ENCODE assay signal across 9 mouse cellular contexts in genomic region chr10:79925785-79926490, GRCm38 (mm10). TPM values are rescaled to one million over a fixed set of nuclear protein-coding genes. Genes with fewer than 3 reads are reported as not detected.
DNase-seq lines count a peak whose midpoint lies in the region; ATAC-seq and TF ChIP-seq lines count a peak whose summit lies in the region.
"Had no signal": no experiment of that assay in that cellular context is flagged by ENCODE, and none has a peak within 500 bp of the region (broad histone marks: within the 10 kb centered on the region; RNA-seq: fewer than 3 reads in every experiment).

No protein-coding gene starts in this region.

- H3K27ac ChIP-seq in kidney, embryonic 14.5 days (ENCODE audit: low read depth, low read length), result peak overlapping the region; percentile 97; the same call in 1 of the 2 replicates
- no peak overlapping the region for H3K27ac ChIP-seq in ES-E14 (ENCODE audit: insufficient read depth, low read depth, low read length, poor library complexity, severe bottlenecking)
- H3K27ac ChIP-seq in forebrain, embryonic 15.5 days (replicated peaks), result peak overlapping the region; percentile 90
- H3K27ac ChIP-seq in liver, postnatal 0 days (ENCODE audit: low read depth), result peak overlapping the region; percentile 95

- TF ChIP-seq EP300 in liver, postnatal 0 days (IDR thresholded peaks at IDR 0.05; ENCODE audit: low read depth), result no peak

- H3K36me3 ChIP-seq in kidney, embryonic 14.5 days (ENCODE audit: control insufficient read depth, insufficient read depth, low read length), result peaks cover 4% of the 10 kb centered on the region
- H3K36me3 ChIP-seq in ES-E14 (ENCODE audit: control insufficient read depth, insufficient read depth, low read length, poor library complexity, severe bottlenecking), result no peaks in the 10 kb centered on the region
- no peaks in the 10 kb centered on the region for H3K36me3 ChIP-seq in forebrain, embryonic 15.5 days
- peaks cover under 1% of the 10 kb centered on the region; the same call in 1 of the 2 replicates for H3K36me3 ChIP-seq in liver, postnatal 0 days (replicated peaks; ENCODE audit: insufficient read depth, low read length)

- ATAC-seq in kidney, embryonic 14.5 days (ENCODE audit: low FRiP score, low TSS enrichment), result peak; percentile 2; the same call in 1 of the 2 replicates
- no peak; the same call in 1 of the 2 replicates for ATAC-seq in forebrain, embryonic 15.5 days (replicated peaks)
- no peak for ATAC-seq in liver, postnatal 0 days

- peaks cover 23% of the 10 kb centered on the region for H3K27me3 ChIP-seq in kidney, embryonic 14.5 days (ENCODE audit: control insufficient read depth, insufficient read depth, low read length)
- peaks cover 29% of the 10 kb centered on the region for H3K27me3 ChIP-seq in forebrain, embryonic 15.5 days
- H3K27me3 ChIP-seq in liver, postnatal 0 days (ENCODE audit: insufficient read depth, low read length), result peaks cover 20% of the 10 kb centered on the region

- H3K4me1 ChIP-seq in kidney, embryonic 14.5 days (ENCODE audit: control insufficient read depth, insufficient read depth, low read length), result peaks cover 32% of the 10 kb centered on the region
- H3K4me1 ChIP-seq in ES-E14 (ENCODE audit: control insufficient read depth in 2 of 2, insufficient read depth in 2 of 2, low read length in 2 of 2, poor library complexity in 1 of 2), result peaks cover 0 to 9% of the 10 kb centered on the region in 2 experiments; a peak in 2 of 4 replicates
- H3K4me1 ChIP-seq in forebrain, embryonic 15.5 days, result peaks cover 42% of the 10 kb centered on the region
- H3K4me1 ChIP-seq in liver, postnatal 0 days (ENCODE audit: insufficient read depth), result peaks cover 35% of the 10 kb centered on the region

- H3K9ac ChIP-seq in kidney, embryonic 14.5 days (ENCODE audit: low read depth, low read length), result peak overlapping the region; percentile 83
- peak overlapping the region; percentile 77 for H3K9ac ChIP-seq in ES-E14 (ENCODE audit: insufficient read depth, low read depth, low read length, poor library complexity, severe bottlenecking)
- H3K9ac ChIP-seq in forebrain, embryonic 15.5 days (replicated peaks), result peak overlapping the region; percentile 85
- H3K9ac ChIP-seq in liver, postnatal 0 days (replicated peaks), result peak overlapping the region; percentile 85

- H3K4me3 ChIP-seq in kidney, embryonic 14.5 days (ENCODE audit: low read length), result peak overlapping the region; percentile 74
- H3K4me3 ChIP-seq in ES-E14 (ENCODE audit: insufficient read depth in 1 of 2, low read depth in 1 of 2, low read length in 2 of 2, poor library complexity in 1 of 2, severe bottlenecking in 1 of 2), result peak overlapping the region; percentile 81 to 96
- peak overlapping the region; percentile 97 for H3K4me3 ChIP-seq in forebrain, embryonic 15.5 days
- peak overlapping the region; percentile 86 for H3K4me3 ChIP-seq in liver, postnatal 0 days (ENCODE audit: low read depth, low read length)

- peak overlapping the region; percentile 88 for H3K4me2 ChIP-seq in kidney, embryonic 14.5 days (replicated peaks; ENCODE audit: low read depth, low read length)
- H3K4me2 ChIP-seq in forebrain, embryonic 15.5 days (replicated peaks), result peak overlapping the region; percentile 93
- peak overlapping the region; percentile 97 for H3K4me2 ChIP-seq in liver, postnatal 0 days (ENCODE audit: low read depth, low read length)

- in situ Hi-C loops in ES-E14 (cut with MboI; ENCODE audit: low sequenced_read_pairs in 2 of 2, unreplicated experiment in 2 of 2), result no loop called here

- 9% methylated on average over 15 of the region's 15 CpGs for WGBS in kidney, embryonic 14.5 days
- 9% methylated on average over 15 of the region's 15 CpGs for WGBS in forebrain, embryonic 15.5 days
- 10% methylated on average over 14 of the region's 15 CpGs for WGBS in liver, postnatal 0 days (ENCODE audit: insufficient replicate concordance)

- TF ChIP-seq CTCF in liver, postnatal 0 days (IDR thresholded peaks at IDR 0.05; ENCODE audit: low read depth), result no peak

- no peak for DNase-seq in kidney, adult 8-10 months
- no peak for DNase-seq in ES-E14 (ENCODE audit: low read depth, low spot score)
- peak; percentile 39 for DNase-seq in liver, postnatal 0 days
- DNase-seq in thymus, postnatal 4 days, result peak; percentile 63
- no peak for DNase-seq in kidney, postnatal 36 days
- DNase-seq in left cerebral cortex, postnatal 4 days, result no peak

- no peaks in the 10 kb centered on the region for H3K9me3 ChIP-seq in kidney, embryonic 14.5 days (ENCODE audit: control insufficient read depth, low read length)
- H3K9me3 ChIP-seq in ES-E14 (ENCODE audit: control insufficient read depth, insufficient read depth, low read depth, low read length), result no peaks in the 10 kb centered on the region
- no peaks in the 10 kb centered on the region for H3K9me3 ChIP-seq in forebrain, embryonic 15.5 days
- no peaks in the 10 kb centered on the region for H3K9me3 ChIP-seq in liver, postnatal 0 days (ENCODE audit: low read length)

- intact Hi-C loops in left cerebral cortex, postnatal 4 days (cut with DNase I), result loop anchor here (10.0 kb wide), 1 partner anchor 91 kb away; no protein-coding TSS in a partner anchor

TF ChIP-seq in ES-E14, 5 proteins besides CTCF, POLR2A, EP300 and RAD21:
- no peak for TF ChIP-seq ZNF384 (IDR thresholded peaks at IDR 0.05; ENCODE audit: low read depth, low read length)
- TF ChIP-seq ZC3H11A (IDR thresholded peaks at IDR 0.05; ENCODE audit: borderline replicate concordance, low read depth, low read length), result no peak
- TF ChIP-seq CHD2 (IDR thresholded peaks at IDR 0.05; ENCODE audit: low read depth, low read length), result no peak

RNA-seq across cellular contexts. Expression of gene Arid3a, which starts 0.9 kb away (rescaled TPM):
- 12.0 and 12.3 TPM in 2 replicates for polyA plus RNA-seq in kidney, embryonic 14.5 days (2014; fragmentation: Nextera tagmentation; extraction: Ambion mirVana)
- 10.8 and 16.3 TPM in 2 replicates for total RNA-seq in ES-E14 (2012; rRNA removed)
- 2.7 and 3.1 TPM in 2 replicates for polyA plus RNA-seq in forebrain, embryonic 15.5 days (2015; fragmentation: Nextera tagmentation; extraction: Ambion mirVana)
- 4.5 and 5.5 TPM in 2 replicates for polyA plus RNA-seq in liver, postnatal 0 days (2015; fragmentation: Nextera tagmentation; extraction: Ambion mirVana)
- total RNA-seq in left cerebral cortex, postnatal 4 days (2021), result 1 to 10 TPM; 6.3 to 9.5 TPM

RNA-seq across cellular contexts. Expression of gene R3hdm4, which starts 4.9 kb away (rescaled TPM):
- 102 and 137 TPM in 2 replicates for polyA plus RNA-seq in kidney, embryonic 14.5 days (2014; fragmentation: Nextera tagmentation; extraction: Ambion mirVana)
- total RNA-seq in ES-E14 (2012; rRNA removed), result 24.0 and 28.2 TPM in 2 replicates
- polyA plus RNA-seq in forebrain, embryonic 15.5 days (2015; fragmentation: Nextera tagmentation; extraction: Ambion mirVana), result 272 and 277 TPM in 2 replicates
- polyA plus RNA-seq in liver, postnatal 0 days (2015; fragmentation: Nextera tagmentation; extraction: Ambion mirVana), result 47.3 and 51.7 TPM in 2 replicates
- total RNA-seq in left cerebral cortex, postnatal 4 days (2021), result 100 to 1,000 TPM; 307 to 309 TPM

RNA-seq across cellular contexts. Expression of gene Kiss1r, which starts 9.2 kb away (rescaled TPM):
- polyA plus RNA-seq in kidney, embryonic 14.5 days (2014; fragmentation: Nextera tagmentation; extraction: Ambion mirVana), result 0.47 and 0.61 TPM in 2 replicates
- 0.85 and 2.4 TPM in 2 replicates for total RNA-seq in ES-E14 (2012; rRNA removed)
- 2.2 and 2.7 TPM in 2 replicates for polyA plus RNA-seq in forebrain, embryonic 15.5 days (2015; fragmentation: Nextera tagmentation; extraction: Ambion mirVana)
- polyA plus RNA-seq in liver, postnatal 0 days (2015; fragmentation: Nextera tagmentation; extraction: Ambion mirVana), result 0.18 and 0.34 TPM in 2 replicates
- 1 to 10 TPM; 5.0 to 6.8 TPM for total RNA-seq in left cerebral cortex, postnatal 4 days (2021)

RNA-seq across cellular contexts. Expression of gene Gm26602, which starts 15.3 kb away (rescaled TPM):
- polyA plus RNA-seq in kidney, embryonic 14.5 days (2014; fragmentation: Nextera tagmentation; extraction: Ambion mirVana), result 4.6 and 10.8 TPM in 2 replicates
- total RNA-seq in ES-E14 (2012; rRNA removed), result 2.3 and 8.3 TPM in 2 replicates
- 10.4 and 21.1 TPM in 2 replicates for polyA plus RNA-seq in forebrain, embryonic 15.5 days (2015; fragmentation: Nextera tagmentation; extraction: Ambion mirVana)
- polyA plus RNA-seq in liver, postnatal 0 days (2015; fragmentation: Nextera tagmentation; extraction: Ambion mirVana), result 4.6 TPM in 1 of 2 replicates, not detected in the other
- not detected for total RNA-seq in left cerebral cortex, postnatal 4 days (2021)
- polyA plus RNA-seq: brain, embryonic 14.5 days had no signal

RNA-seq across cellular contexts. Expression of gene Med16, which starts 17.2 kb away (rescaled TPM):
- polyA plus RNA-seq in kidney, embryonic 14.5 days (2014; fragmentation: Nextera tagmentation; extraction: Ambion mirVana), result 48.0 and 61.2 TPM in 2 replicates
- total RNA-seq in ES-E14 (2012; rRNA removed), result 21.0 and 24.9 TPM in 2 replicates
- 53.2 and 56.6 TPM in 2 replicates for polyA plus RNA-seq in forebrain, embryonic 15.5 days (2015; fragmentation: Nextera tagmentation; extraction: Ambion mirVana)
- polyA plus RNA-seq in liver, postnatal 0 days (2015; fragmentation: Nextera tagmentation; extraction: Ambion mirVana), result 13.5 and 14.3 TPM in 2 replicates
- total RNA-seq in left cerebral cortex, postnatal 4 days (2021), result 10 to 100 TPM; 56.4 to 59.6 TPM

Comparison
In these comparisons a context has a peak if more than half of its experiments do, and no peak if none do; other contexts are left out.
1. DNase-seq: peak in liver, postnatal 0 days (single experiment) and thymus, postnatal 4 days (single experiment); none in kidney, adult 8-10 months (0 of 2), ES-E14 (single experiment), kidney, postnatal 36 days (0 of 2) and left cerebral cortex, postnatal 4 days (single experiment).
2. Peak in every context shown above with its lines, with median percentiles within 50 percentile points of each other: H3K4me2 ChIP-seq, H3K4me3 ChIP-seq and H3K9ac ChIP-seq.